Mouse (Mus musculus): ENCODE measurements around the gene Nubp2. TPM values are rescaled to one million over a fixed set of nuclear protein-coding genes. Genes with fewer than 3 reads are reported as not detected.

Gene Nubp2
- total and polyA plus RNA-seq, 3 experiments: 70.9 to 124 (median 89.1) TPM

DNA sequence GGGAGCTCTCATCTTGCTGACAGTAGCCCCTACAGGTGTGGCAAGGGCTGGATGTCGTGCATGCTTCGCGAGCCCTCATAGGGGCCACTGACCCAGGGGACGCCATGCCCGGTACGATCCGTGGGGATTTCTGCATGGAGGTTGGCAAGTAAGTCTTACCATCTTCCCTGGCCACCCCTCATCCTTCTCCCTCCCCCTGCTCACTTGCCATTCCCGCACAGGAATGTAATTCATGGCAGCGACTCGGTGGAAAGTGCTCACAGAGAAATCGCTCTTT is 10.8 kb upstream of the Nubp2 start:
- H3K27ac ChIP-seq (ENCODE audit: insufficient read depth, low read depth): no peak overlapping the region
- H3K27me3 ChIP-seq (replicated peaks): no peaks in the 10 kb centered on the region
- no peak for TF ChIP-seq POLR2A (IDR thresholded peaks at IDR 0.05; ENCODE audit: low read depth, low read length)
- TF ChIP-seq ZC3H11A (IDR thresholded peaks at IDR 0.05; ENCODE audit: low read depth, low read length): no peak
- TF ChIP-seq RAD21 (IDR thresholded peaks at IDR 0.05; ENCODE audit: low read depth, low read length): no peak
- TF ChIP-seq JUND (conservative IDR thresholded peaks at IDR 0.05; ENCODE audit: low read depth, low read length): no peak
- no peak for TF ChIP-seq SIN3A (IDR thresholded peaks at IDR 0.05; ENCODE audit: low read length)
- no peak for TF ChIP-seq BHLHE40 (IDR thresholded peaks at IDR 0.05; ENCODE audit: low read depth, low read length)
- no peak for TF ChIP-seq UBTF (IDR thresholded peaks at IDR 0.05; ENCODE audit: low read depth, low read length)
- no peak for TF ChIP-seq IRF4 (IDR thresholded peaks at IDR 0.05; ENCODE audit: low read depth, low read length)
- no peak for TF ChIP-seq MEF2A (IDR thresholded peaks at IDR 0.05; ENCODE audit: borderline replicate concordance, low read depth, low read length)
- TF ChIP-seq GABPA (IDR thresholded peaks at IDR 0.05; ENCODE audit: insufficient replicate concordance, low read depth, low read length): no peak
- TF ChIP-seq ETS1 (conservative IDR thresholded peaks at IDR 0.05; ENCODE audit: low read depth, low read length): no peak
- TF ChIP-seq PAX5 (IDR thresholded peaks at IDR 0.05; ENCODE audit: low read length): no peak
- TF ChIP-seq MAX (IDR thresholded peaks at IDR 0.05; ENCODE audit: low read length): no peak
- peaks cover 15% of the 10 kb centered on the region for H3K79me2 ChIP-seq (replicated peaks; ENCODE audit: control insufficient read depth, extremely low read depth, insufficient read depth, poor library complexity, severe bottlenecking)
- H3K9ac ChIP-seq (ENCODE audit: insufficient read depth, low read depth): peak overlapping the region; percentile 74; the same call in 1 of the 2 replicates
- peak overlapping the region; percentile 91 for H3K4me2 ChIP-seq (ENCODE audit: insufficient read depth, low read depth, poor library complexity, severe bottlenecking)
- H3K4me3 ChIP-seq (replicated peaks in 1 of 3; ENCODE audit: low read depth in 2 of 3, low read length in 2 of 3, poor library complexity in 1 of 3): peak overlapping the region; percentile 83 to 94 (median 92)
- in situ Hi-C loops (cut with MboI; ENCODE audit: low pct_ligation_motif_present, low pct_unique_long_range_greater_than_20kb, low sequenced_read_pairs): no loop called here
- dilution Hi-C loops (cut with MboI; ENCODE audit: extremely low pct_ligation_motif_present, extremely low pct_unique_long_range_greater_than_20kb, low sequenced_read_pairs): no loop called here
- no peaks in the 10 kb centered on the region for H3K9me3 ChIP-seq (replicated peaks; ENCODE audit: low read length)
- no peak for DNase-seq (ENCODE audit: extremely low read depth)
- peaks cover 12 to 49% of the 10 kb centered on the region in 2 experiments for H3K4me1 ChIP-seq (ENCODE audit: control insufficient read depth in 1 of 2, insufficient read depth in 2 of 2)
- peaks cover 68 to 76% of the 10 kb centered on the region in 2 experiments for H3K36me3 ChIP-seq (replicated peaks in 1 of 2; ENCODE audit: control insufficient read depth in 1 of 2, insufficient read depth in 1 of 2, low read length in 1 of 2)

DNA sequence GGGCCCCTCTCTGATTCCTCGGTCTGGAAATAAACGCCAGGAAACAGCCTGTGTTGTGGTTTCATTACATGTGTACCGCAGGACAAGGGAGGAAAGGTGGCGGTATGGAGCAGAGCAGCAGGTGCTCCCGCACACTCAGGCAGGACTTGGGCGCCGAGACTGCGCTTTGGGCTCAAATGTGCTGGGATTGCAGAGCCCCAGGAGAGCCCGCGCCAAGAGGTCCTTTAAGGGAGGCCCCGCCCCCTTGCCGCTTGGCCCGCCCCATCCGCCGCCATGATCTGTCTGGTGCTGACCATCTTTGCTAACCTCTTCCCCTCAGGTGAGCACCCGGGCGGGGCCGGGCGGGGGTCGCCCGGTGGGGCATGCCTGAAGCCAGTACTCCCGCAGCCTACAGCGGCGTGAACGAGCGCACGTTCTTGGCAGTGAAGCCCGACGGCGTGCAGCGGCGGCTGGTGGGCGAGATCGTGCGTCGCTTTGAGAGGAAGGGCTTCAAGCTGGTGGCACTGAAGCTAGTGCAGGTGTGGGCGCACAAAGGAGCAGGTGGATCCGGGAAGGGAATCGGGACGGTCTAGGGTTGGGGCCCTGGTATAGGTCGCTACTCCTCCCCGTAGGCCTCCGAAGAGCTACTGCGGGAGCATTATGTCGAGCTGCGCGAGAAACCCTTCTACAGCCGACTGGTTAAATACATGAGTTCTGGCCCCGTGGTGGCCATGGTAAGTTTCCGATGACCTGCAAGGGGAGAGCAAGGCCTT is 10.3 kb upstream of the Nubp2 start, which contains the start of gene Nme3:
Nme3 (plus strand) TSS at position 260 of the 752 bp plus-strand sequence.
- peak within 1 kb of the TSS; percentile 91 for H3K4me2 ChIP-seq (ENCODE audit: insufficient read depth, low read depth, poor library complexity, severe bottlenecking)
- peak within 1 kb of the TSS; percentile 83 to 94 (median 92) for H3K4me3 ChIP-seq (replicated peaks in 1 of 3; ENCODE audit: low read depth in 2 of 3, low read length in 2 of 3, poor library complexity in 1 of 3)
- in situ Hi-C loops (cut with MboI; ENCODE audit: low pct_ligation_motif_present, low pct_unique_long_range_greater_than_20kb, low sequenced_read_pairs) (no loop called here), dilution Hi-C loops (cut with MboI; ENCODE audit: extremely low pct_ligation_motif_present, extremely low pct_unique_long_range_greater_than_20kb, low sequenced_read_pairs) (no loop called here)
- H3K9ac ChIP-seq (ENCODE audit: insufficient read depth, low read depth): peak within 1 kb of the TSS; percentile 74
- peaks cover 12 to 54% of the 10 kb centered on the region in 2 experiments for H3K4me1 ChIP-seq (ENCODE audit: control insufficient read depth in 1 of 2, insufficient read depth in 2 of 2)
- peaks cover 67 to 72% of the 10 kb centered on the region in 2 experiments for H3K36me3 ChIP-seq (replicated peaks in 1 of 2; ENCODE audit: control insufficient read depth in 1 of 2, insufficient read depth in 1 of 2, low read length in 1 of 2)
- peak; percentile 73 for DNase-seq (ENCODE audit: extremely low read depth)
- TF ChIP-seq SIN3A (IDR thresholded peaks at IDR 0.05; ENCODE audit: low read length): peak; percentile 53; the same call in 1 of the 2 replicates
- no peak for TF ChIP-seq USF1 (IDR thresholded peaks at IDR 0.05; ENCODE audit: low read depth, low read length)
- TF ChIP-seq POLR2AphosphoS2 (IDR thresholded peaks at IDR 0.05; ENCODE audit: low read depth, low read length): no peak
- TF ChIP-seq POLR2A (IDR thresholded peaks at IDR 0.05; ENCODE audit: low read depth, low read length): peak; percentile 42; the same call in 1 of the 2 replicates
- no peaks in the 10 kb centered on the region for H3K9me3 ChIP-seq (replicated peaks; ENCODE audit: low read length)
- no peaks in the 10 kb centered on the region for H3K27me3 ChIP-seq (replicated peaks)
- H3K27ac ChIP-seq (ENCODE audit: insufficient read depth, low read depth): peak within 1 kb of the TSS; percentile 68
- H3K79me2 ChIP-seq (replicated peaks; ENCODE audit: control insufficient read depth, extremely low read depth, insufficient read depth, poor library complexity, severe bottlenecking): peaks cover 15% of the 10 kb centered on the region
